Mouse (Mus musculus) mouse embryonic stem cell (cell line): ENCODE measurements around the gene Rnf187.

Experiments
- in situ Hi-C, 2 experiments: fragments of 300-500 bp; cut with MboI; formaldehyde crosslinking; loops; 1 replicate in 1 of 2; 3 replicates in 1 of 2; pipeline ENCODE4 v1.14.3; 2019 to 2020; ENCODE audit warnings: low sequenced_read_pairs in 2 of 2, low pct_unique_long_range_greater_than_20kb in 1 of 2, mixed read lengths in 1 of 2; ENCODE audit not compliant: unreplicated experiment in 1 of 2

Rnf187 gene

GRCm38 (mm10) chr11:58949480-58950431, 11.0 kb upstream of the Rnf187 start:
- in situ Hi-C loops: no loop called here

GRCm38 (mm10) chr11:58948542-58949479, 10.1 kb upstream of the Rnf187 start, which contains the start of gene Hist3h2ba:
Hist3h2ba (plus strand) TSS chr11:58948920.
- in situ Hi-C loops: no loop called here

- in situ Hi-C loops: no loop called here
Observed at GRCm38 (mm10) chr11:58947798-58948528, 9.2 kb upstream of the Rnf187 start.

- in situ Hi-C loops: no loop called here
Observed at GRCm38 (mm10) chr11:58947306-58947705, 8.6 kb upstream of the Rnf187 start.

GRCm38 (mm10) chr11:58944136-58944535, 5.4 kb upstream of the Rnf187 start:
- in situ Hi-C loops: no loop called here

GRCm38 (mm10) chr11:58939088-58939439, 348 bp upstream of the Rnf187 start:
- in situ Hi-C loops: no loop called here

- in situ Hi-C loops: no loop called here
Observed at GRCm38 (mm10) chr11:58937909-58938308, 807 bp downstream of the Rnf187 start.

- in situ Hi-C loops: no loop called here
Observed at GRCm38 (mm10) chr11:58931576-58931975, 7.1 kb downstream of the Rnf187 start.

GRCm38 (mm10) chr11:58930254-58930653, 8.5 kb downstream of the Rnf187 start:
- in situ Hi-C loops: no loop called here

GRCm38 (mm10) chr11:58929641-58930040, 9.1 kb downstream of the Rnf187 start:
- in situ Hi-C loops: no loop called here

GRCm38 (mm10) chr11:58929055-58929454, 9.7 kb downstream of the Rnf187 start:
- in situ Hi-C loops: no loop called here

- in situ Hi-C loops: no loop called here
Observed at GRCm38 (mm10) chr11:58927790-58928651, 10.7 kb downstream of the Rnf187 start.

- in situ Hi-C loops: no loop called here
Observed at GRCm38 (mm10) chr11:58927053-58927452, 11.7 kb downstream of the Rnf187 start.

GRCm38 (mm10) chr11:58926651-58927050, 12.1 kb downstream of the Rnf187 start:
- in situ Hi-C loops: no loop called here

- in situ Hi-C loops: no loop called here
Observed at GRCm38 (mm10) chr11:58922420-58922819, 16.3 kb downstream of the Rnf187 start.

- in situ Hi-C loops: no loop called here
Observed at GRCm38 (mm10) chr11:58918759-58919158, 20.0 kb downstream of the Rnf187 start.

GRCm38 (mm10) chr11:58917745-58918366, 20.9 kb downstream of the Rnf187 start, which contains the start of gene Btnl10:
Btnl10 (plus strand) TSS chr11:58917908.
- in situ Hi-C loops: no loop called here
